Mouse (Mus musculus) myocyte (in vitro differentiated cells): ENCODE measurements at regions not wholly inside any gene's neighbourhood (a gene's known extent, or its start where the extent isn't known, plus 50 kb on each side); places are given as distances from the start of the nearest gene placed in this dataset.

Experiments
- H3K27me3 ChIP-seq: one replicate; pipeline ENCODE4 v1.6.1; 2011; ENCODE audit not compliant: control insufficient read depth, insufficient read depth, insufficient read length
- H3K36me3 ChIP-seq: one replicate; pipeline ENCODE4 v1.6.1; 2011; ENCODE audit not compliant: control insufficient read depth, insufficient read depth
- H3K4me2 ChIP-seq: one replicate; pipeline ENCODE4 v1.6.1; 2011; ENCODE audit warnings: low read depth, control low read depth
- H3K4me3 ChIP-seq: one replicate; pipeline ENCODE4 v1.5.1; 2011; ENCODE audit warnings: mild to moderate bottlenecking, control low read depth, moderate library complexity
- H3K79me2 ChIP-seq: one replicate; pipeline ENCODE4 v1.6.1; 2011; ENCODE audit not compliant: control insufficient read depth, insufficient read depth
- H3ac ChIP-seq: one replicate; pipeline ENCODE4 v1.6.1; 2011; ENCODE audit not compliant: control insufficient read depth, insufficient read length
- CEBPB ChIP-seq: IDR thresholded peaks from 2 replicates; pipeline ENCODE4 v1.6.1; 2011; ENCODE audit warnings: mild to moderate bottlenecking, moderate library complexity; ENCODE audit not compliant: poor library complexity, insufficient read depth, severe bottlenecking
- E2F4 ChIP-seq: IDR thresholded peaks from one replicate; pipeline ENCODE4 v1.6.1; 2011; ENCODE audit warnings: mild to moderate bottlenecking, control low read depth, moderate library complexity; ENCODE audit not compliant: insufficient read depth
- MAX ChIP-seq: IDR thresholded peaks from one replicate; pipeline ENCODE4 v1.6.1; 2011; ENCODE audit warnings: low read depth, mild to moderate bottlenecking, control low read depth
- MYOD1 ChIP-seq, 3 experiments: IDR thresholded peaks; one replicate each; pipeline ENCODE4 v1.6.1; 2011; ENCODE audit warnings: control low read depth in 2 of 3, low read depth in 2 of 3, mild to moderate bottlenecking in 2 of 3, moderate library complexity in 1 of 3; ENCODE audit not compliant: insufficient read length in 2 of 3, control insufficient read depth in 1 of 3
- MYOG ChIP-seq, 3 experiments: IDR thresholded peaks; one replicate each; pipeline ENCODE4 v1.6.1; 2011; ENCODE audit warnings: control low read depth in 2 of 3, low read depth in 2 of 3, mild to moderate bottlenecking in 2 of 3; ENCODE audit not compliant: insufficient read length in 2 of 3, control insufficient read depth in 1 of 3, insufficient read depth in 1 of 3
- POLR2A ChIP-seq: IDR thresholded peaks from one replicate; pipeline ENCODE4 v1.6.1; 2011; ENCODE audit warnings: low read depth, mild to moderate bottlenecking, control low read depth, moderate library complexity; ENCODE audit not compliant: insufficient read length
- POLR2AphosphoS2 ChIP-seq: IDR thresholded peaks from one replicate; pipeline ENCODE4 v1.6.1; 2011; ENCODE audit warnings: low read depth, control low read depth; ENCODE audit not compliant: insufficient read length
- REST ChIP-seq: IDR thresholded peaks from one replicate; pipeline ENCODE4 v1.6.1; 2011; ENCODE audit warnings: mild to moderate bottlenecking, control low read depth, moderate library complexity; ENCODE audit not compliant: insufficient read depth, insufficient read length
- SRF ChIP-seq: IDR thresholded peaks from one replicate; pipeline ENCODE4 v1.6.1; 2011; ENCODE audit warnings: low read depth; ENCODE audit not compliant: control insufficient read depth, insufficient read length
- TCF12 ChIP-seq: IDR thresholded peaks from one replicate; pipeline ENCODE4 v1.6.1; 2011; ENCODE audit warnings: mild to moderate bottlenecking, control low read depth; ENCODE audit not compliant: poor library complexity, insufficient read depth, severe bottlenecking
- TCF3 ChIP-seq: IDR thresholded peaks from one replicate; pipeline ENCODE4 v1.6.1; 2011; ENCODE audit warnings: low read depth, control low read depth; ENCODE audit not compliant: insufficient read length
- USF1 ChIP-seq: IDR thresholded peaks from one replicate; pipeline ENCODE4 v1.6.1; 2011; ENCODE audit warnings: low read depth, mild to moderate bottlenecking, control low read depth, moderate library complexity

DNA sequence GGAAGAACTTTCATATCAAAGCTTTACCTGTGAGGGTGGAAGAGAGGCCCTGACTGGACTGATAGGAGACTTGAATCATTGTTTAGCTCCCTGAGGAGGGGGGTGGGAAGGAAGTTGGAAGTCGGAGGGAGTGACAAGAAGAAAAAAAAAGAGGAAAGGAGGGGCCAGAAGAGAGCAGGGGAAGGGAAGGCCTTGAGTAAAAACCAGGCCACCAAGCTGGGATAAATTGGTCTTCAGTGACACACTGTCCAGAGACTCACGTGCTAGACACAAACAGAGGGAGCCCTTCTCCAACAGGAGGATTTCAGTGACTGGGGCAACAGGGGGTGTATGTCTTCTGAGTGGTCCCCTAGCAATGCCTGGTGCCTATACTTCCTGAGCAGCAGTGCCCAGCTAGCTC lies 172.9 kb downstream of the Dact1 start:
- no peak overlapping the region for H3K4me2 ChIP-seq
- no peak overlapping the region for H3ac ChIP-seq
- no peaks in the 10 kb centered on the region for H3K27me3 ChIP-seq
- no peak for TF ChIP-seq MAX
- TF ChIP-seq REST: no peak
- TF ChIP-seq TCF12: no peak
- no peak for TF ChIP-seq E2F4
- TF ChIP-seq CEBPB: no peak
- TF ChIP-seq TCF3: no peak
- TF ChIP-seq SRF: no peak
- no peak for TF ChIP-seq USF1
- no peak for TF ChIP-seq MYOG (IDR thresholded peaks at IDR 0.05; ENCODE audit: control insufficient read depth in 1 of 3, insufficient read depth in 1 of 3, insufficient read length in 2 of 3, low read depth in 2 of 3)
- no peak for TF ChIP-seq MYOD1 (IDR thresholded peaks at IDR 0.05; ENCODE audit: control insufficient read depth in 1 of 3, insufficient read length in 2 of 3, low read depth in 2 of 3)
- no peak for TF ChIP-seq POLR2AphosphoS2
- TF ChIP-seq POLR2A: no peak
- no peaks in the 10 kb centered on the region for H3K36me3 ChIP-seq
- no peaks in the 10 kb centered on the region for H3K79me2 ChIP-seq
- no peak overlapping the region for H3K4me3 ChIP-seq

DNA sequence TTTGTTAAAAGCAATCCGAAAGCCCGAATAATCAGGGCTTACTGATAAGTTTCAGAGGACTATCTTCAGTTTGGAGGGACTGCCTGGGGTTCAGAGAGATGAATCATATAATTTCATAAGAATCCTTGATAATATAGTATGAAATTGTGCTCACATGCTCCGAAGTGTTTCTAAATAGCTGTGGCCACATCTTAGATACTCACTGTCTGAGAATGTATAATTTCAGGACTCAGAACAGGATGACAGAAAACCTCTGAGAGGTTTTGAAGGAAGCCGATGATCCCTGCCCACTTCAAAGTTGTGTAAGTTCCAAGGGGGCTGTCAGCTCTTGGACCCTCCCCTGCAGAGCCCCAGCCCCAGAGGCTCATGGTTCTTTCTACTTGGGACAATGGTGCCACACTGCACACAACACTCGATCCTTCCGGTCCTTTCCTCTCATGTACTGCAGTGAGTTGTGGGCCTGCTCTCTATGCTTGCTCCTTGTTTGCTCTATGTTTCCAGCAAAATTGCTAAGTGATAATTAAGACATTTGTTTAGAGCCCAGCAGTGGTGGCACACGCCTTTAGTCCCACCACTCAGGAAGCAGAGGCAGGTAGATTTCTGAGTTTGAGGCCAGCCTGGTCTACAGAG lies 174.0 kb downstream of the Dact1 start:
- no peak overlapping the region for H3ac ChIP-seq
- no peak for TF ChIP-seq SRF
- no peaks in the 10 kb centered on the region for H3K27me3 ChIP-seq
- no peaks in the 10 kb centered on the region for H3K79me2 ChIP-seq
- no peak overlapping the region for H3K4me3 ChIP-seq
- no peaks in the 10 kb centered on the region for H3K36me3 ChIP-seq
- peak overlapping the region; percentile 44 for H3K4me2 ChIP-seq

DNA sequence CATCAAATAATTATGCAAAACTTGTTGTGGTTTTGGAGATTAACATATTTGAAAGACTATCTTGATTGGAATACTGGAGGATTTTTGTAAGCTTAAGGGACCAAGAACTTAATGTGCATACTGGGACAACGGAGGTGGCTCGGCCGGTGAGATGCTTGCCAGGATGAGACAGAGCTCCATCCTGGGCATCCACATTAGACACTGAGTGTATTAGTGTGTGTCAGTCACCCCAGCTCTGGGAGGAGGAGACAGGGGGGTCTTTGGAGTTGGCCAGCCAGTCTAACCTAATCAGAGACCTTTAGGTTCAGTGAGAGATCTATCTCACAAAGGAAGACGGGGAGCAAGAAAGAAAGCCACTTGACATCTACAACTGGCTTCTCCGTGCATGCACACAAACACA lies 174.6 kb downstream of the Dact1 start:
- Histone ChIP-seq H3K79me2 (no peaks in the 10 kb centered on the region), H3K36me3 (no peaks in the 10 kb centered on the region), H3K4me3 (no peak overlapping the region), H3K4me2 (no peak overlapping the region), H3ac (no peak overlapping the region), H3K27me3 (no peaks in the 10 kb centered on the region)
- TF ChIP-seq REST: no peak

DNA sequence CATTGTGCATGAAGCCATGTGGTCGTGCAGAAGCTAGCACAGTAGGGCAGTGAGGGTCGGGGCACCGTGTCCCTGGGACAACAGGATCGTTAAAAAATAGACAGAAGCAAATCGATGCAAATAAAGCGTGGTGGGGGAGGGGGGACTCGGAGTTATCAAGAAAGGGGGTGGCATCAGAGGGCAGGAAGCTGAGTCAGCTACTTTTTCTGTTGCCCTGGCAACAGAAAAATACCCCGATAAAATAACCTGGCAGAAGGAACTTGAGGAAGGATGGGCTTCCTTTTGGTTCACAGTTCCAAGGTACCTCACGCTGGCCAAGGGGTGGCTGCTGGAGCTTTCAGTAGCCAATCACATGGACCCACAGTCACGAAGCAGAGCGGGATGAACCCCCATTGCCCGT lies 176.4 kb downstream of the Dact1 start:
- Histone ChIP-seq H3K36me3 (no peaks in the 10 kb centered on the region), H3K79me2 (no peaks in the 10 kb centered on the region), H3ac (no peak overlapping the region), H3K27me3 (no peaks in the 10 kb centered on the region), H3K4me2 (no peak overlapping the region), H3K4me3 (no peak overlapping the region)
- TF ChIP-seq E2F4 (no peak), MAX (no peak), POLR2AphosphoS2 (no peak), TCF3 (no peak), TCF12 (no peak), USF1 (no peak), POLR2A (no peak), REST (no peak), MYOG (IDR thresholded peaks at IDR 0.05; ENCODE audit: control insufficient read depth in 1 of 3, insufficient read depth in 1 of 3, insufficient read length in 2 of 3, low read depth in 2 of 3) (no peak), MYOD1 (IDR thresholded peaks at IDR 0.05; ENCODE audit: control insufficient read depth in 1 of 3, insufficient read length in 2 of 3, low read depth in 2 of 3) (no peak), CEBPB (no peak), SRF (no peak)

DNA sequence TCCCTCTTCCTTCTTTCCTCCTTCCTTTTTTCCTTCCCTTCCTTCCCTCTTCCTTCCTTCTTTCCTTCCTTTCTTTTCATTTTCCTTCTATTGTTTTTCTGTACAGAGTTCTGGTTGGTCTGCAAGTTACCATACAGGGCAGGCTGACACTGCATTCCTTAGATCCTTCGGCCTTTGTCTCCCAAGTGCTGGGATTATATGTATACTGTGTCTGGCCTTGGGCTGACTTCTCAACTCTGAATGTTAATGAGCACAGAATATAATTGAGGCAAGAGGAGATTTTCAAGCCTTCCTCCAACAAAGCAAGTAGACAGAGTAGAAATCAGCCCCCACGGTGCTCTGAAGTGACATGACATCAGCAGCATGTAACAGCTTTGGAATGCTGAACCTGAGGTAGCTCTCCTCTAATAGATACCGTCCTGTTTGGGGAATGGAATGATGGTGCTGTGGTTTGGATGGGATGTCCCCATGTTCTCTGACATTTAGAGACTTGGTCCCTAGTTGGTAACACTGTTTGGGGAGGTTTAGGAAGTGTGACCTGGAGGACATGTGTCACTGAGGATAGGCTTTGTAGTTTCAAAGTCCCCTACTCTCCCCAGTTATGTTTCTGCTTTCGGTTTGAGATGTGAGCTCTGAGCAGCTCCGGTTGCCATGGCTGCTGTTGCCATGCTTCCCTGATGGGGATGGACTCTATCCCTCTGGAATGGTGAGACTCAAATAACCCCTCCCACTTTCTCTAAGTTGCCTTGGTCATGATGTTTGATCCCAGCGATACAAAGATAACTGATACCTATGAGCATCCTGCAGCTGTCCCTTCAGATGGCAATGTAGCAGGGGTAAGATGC lies 178.1 kb downstream of the Dact1 start:
- Histone ChIP-seq H3ac (no peak overlapping the region), H3K79me2 (no peaks in the 10 kb centered on the region), H3K27me3 (no peaks in the 10 kb centered on the region), H3K4me2 (peak overlapping the region; percentile 8), H3K4me3 (no peak overlapping the region), H3K36me3 (no peaks in the 10 kb centered on the region)
- TF ChIP-seq REST: no peak
